ENCODE assay signal across 13 mouse cellular contexts in the genomic region with DNA sequence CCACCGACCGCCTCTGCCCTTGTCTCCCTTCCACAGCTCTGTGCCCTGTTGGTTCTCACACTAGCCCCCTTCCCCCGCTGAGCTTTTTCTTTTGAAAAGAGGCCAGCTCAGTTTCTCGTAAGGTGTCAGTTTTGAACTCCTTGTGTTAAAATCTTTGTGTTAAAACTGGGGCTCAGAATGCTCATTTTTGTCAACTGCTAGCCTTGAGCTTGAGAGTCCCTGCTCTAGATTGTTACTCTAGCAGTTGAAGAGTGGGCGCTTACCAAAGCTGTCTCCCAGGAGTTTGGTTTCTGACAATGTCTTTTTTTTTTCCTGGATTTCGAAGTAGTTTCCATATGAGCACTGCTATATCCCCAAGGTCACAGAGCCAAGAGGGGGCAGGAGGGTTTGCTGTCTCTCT.
"Had no signal": no experiment of that assay in that cellular context is flagged by ENCODE, and none has a peak within 500 bp of the region (broad histone marks: within the 10 kb centered on the region; RNA-seq: fewer than 3 reads in every experiment).

No protein-coding gene starts in this region.

- ATAC-seq: intestine, postnatal 0 days; lung, postnatal 0 days had no signal

- H3K4me3 ChIP-seq: limb, embryonic 10.5 days; liver, embryonic 15.5 days; midbrain, embryonic 12.5 days; neural tube, embryonic 12.5 days had no signal

- H3K9ac ChIP-seq: liver, embryonic 15.5 days; midbrain, embryonic 12.5 days; neural tube, embryonic 12.5 days had no signal

- H3K27ac ChIP-seq: limb, embryonic 10.5 days; liver, embryonic 15.5 days; midbrain, embryonic 12.5 days; neural tube, embryonic 12.5 days; stomach, postnatal 0 days had no signal

- H3K27me3 ChIP-seq: liver, embryonic 15.5 days; midbrain, embryonic 12.5 days; neural tube, embryonic 12.5 days had no signal

- H3K9me3 ChIP-seq: limb, embryonic 10.5 days; liver, embryonic 15.5 days; midbrain, embryonic 12.5 days; neural tube, embryonic 12.5 days had no signal

- DNase-seq: kidney, adult 8-10 months; kidney, postnatal 25 days; lung, adult 2 months; lung, postnatal 36 days; thymus, postnatal 4 days had no signal

- H3K4me1 ChIP-seq: liver, embryonic 15.5 days had no signal

- H3K4me2 ChIP-seq: liver, embryonic 11.5 days; liver, embryonic 15.5 days; midbrain, embryonic 12.5 days; neural tube, embryonic 12.5 days had no signal

- H3K36me3 ChIP-seq: midbrain, embryonic 12.5 days; neural tube, embryonic 12.5 days had no signal
